Mouse (Mus musculus) testis, adult 2 months (tissue): ENCODE measurements around the gene Opcml. TPM values are rescaled to one million over a fixed set of nuclear protein-coding genes. Genes with fewer than 3 reads are reported as not detected.
A peak's percentile ranks its signal among the peaks of the same experiment; 100 is the strongest.

Experiments used
- H3K27ac ChIP-seq: fragments of 200-500 bp; 2 replicates; pipeline ENCODE4 v1.5.1; 2012; ENCODE audit warnings: low read depth, low read length; ENCODE audit not compliant: control insufficient read depth, insufficient read depth
- H3K27me3 ChIP-seq: fragments of 200-500 bp; 2 replicates; pipeline ENCODE4 v1.6.1; 2012; ENCODE audit warnings: mild to moderate bottlenecking, low read length, moderate library complexity; ENCODE audit not compliant: control insufficient read depth, insufficient read depth
- H3K36me3 ChIP-seq: fragments of 200-500 bp; 2 replicates; pipeline ENCODE4 v1.6.1; 2012; ENCODE audit warnings: mild to moderate bottlenecking, low read length; ENCODE audit not compliant: control insufficient read depth, insufficient read depth
- H3K4me1 ChIP-seq: fragments of 200-500 bp; 2 replicates; pipeline ENCODE4 v1.6.1; 2012; ENCODE audit warnings: low read length; ENCODE audit not compliant: control insufficient read depth, insufficient read depth
- H3K4me3 ChIP-seq: fragments of 200-500 bp; 2 replicates; pipeline ENCODE4 v1.5.1; 2012; ENCODE audit warnings: low read depth, mild to moderate bottlenecking, low read length, moderate library complexity, mixed read lengths; ENCODE audit not compliant: control insufficient read depth
- CTCF ChIP-seq: fragments of 200-500 bp; IDR thresholded peaks from 2 replicates; pipeline ENCODE4 v1.5.1; 2012; ENCODE audit warnings: low read depth, mild to moderate bottlenecking, inconsistent platforms, low read length, moderate library complexity; ENCODE audit not compliant: control insufficient read depth, insufficient read depth, insufficient replicate concordance
- POLR2A ChIP-seq: fragments of 200-500 bp; IDR thresholded peaks from 2 replicates; pipeline ENCODE4 v1.6.1; 2012; ENCODE audit warnings: low read depth, mild to moderate bottlenecking, inconsistent platforms, low read length, moderate library complexity; ENCODE audit not compliant: control insufficient read depth
- polyA plus RNA-seq: library from polyadenylated mRNA; depleted of rRNA; stranded (reverse); fragments of >200 nt; gene quantifications from 2 replicates; pipeline ENCODE4 v1.2.3, GENCODE M21; 2012

The Opcml gene
- polyA plus RNA-seq, 1 experiment: 0.62 TPM

DNA sequence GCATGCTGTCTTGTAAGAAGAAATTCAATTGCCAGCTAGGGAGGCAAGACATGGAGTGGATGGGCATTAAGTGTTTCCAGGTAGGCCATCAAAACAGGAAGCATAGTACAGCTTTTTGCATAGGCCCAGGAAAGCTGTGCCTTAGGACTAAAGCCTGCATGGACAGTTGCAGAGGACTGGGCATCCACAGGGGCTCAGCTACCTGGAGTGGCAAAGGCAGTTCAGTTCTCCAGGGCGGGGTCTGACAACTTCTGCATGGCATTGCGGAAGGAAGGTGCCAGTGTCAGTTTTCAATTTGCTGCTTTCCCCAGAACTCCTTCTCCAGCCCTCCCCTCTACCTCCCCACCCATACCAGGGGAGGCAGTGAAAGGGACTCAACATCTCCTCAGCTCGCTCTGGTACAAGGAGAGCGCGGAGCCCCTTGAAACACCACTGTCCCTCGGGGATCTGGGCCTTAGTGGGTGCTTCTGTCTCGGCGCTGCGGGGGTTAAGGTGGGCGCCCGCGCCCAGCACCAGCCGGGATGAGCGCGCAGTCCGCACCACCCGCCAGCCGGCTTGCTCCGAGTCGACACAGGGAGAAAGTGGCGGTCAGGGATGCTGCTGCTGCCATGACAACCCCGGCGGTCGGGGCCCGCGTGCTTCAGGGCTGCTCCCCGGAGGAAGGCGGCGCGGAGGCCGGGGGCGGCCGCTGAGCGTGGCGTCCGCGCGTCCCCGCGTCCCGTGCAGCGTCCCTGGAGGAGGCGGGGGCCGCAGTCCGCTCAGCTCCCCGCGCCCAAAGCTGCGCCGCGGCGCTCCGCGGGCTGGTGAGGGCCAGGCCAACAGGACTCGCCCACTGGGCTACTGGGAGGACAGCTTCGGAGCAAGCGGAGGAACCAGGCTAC, 612.4 kb downstream of the Opcml start:
- H3K27me3 ChIP-seq: no peaks in the 10 kb centered on the region
- H3K4me1 ChIP-seq: peaks cover 12% of the 10 kb centered on the region
- no peaks in the 10 kb centered on the region for H3K36me3 ChIP-seq
- no peak for TF ChIP-seq CTCF
- no peak for TF ChIP-seq POLR2A
- no peak overlapping the region for H3K27ac ChIP-seq
- H3K4me3 ChIP-seq: peak overlapping the region; percentile 68

DNA sequence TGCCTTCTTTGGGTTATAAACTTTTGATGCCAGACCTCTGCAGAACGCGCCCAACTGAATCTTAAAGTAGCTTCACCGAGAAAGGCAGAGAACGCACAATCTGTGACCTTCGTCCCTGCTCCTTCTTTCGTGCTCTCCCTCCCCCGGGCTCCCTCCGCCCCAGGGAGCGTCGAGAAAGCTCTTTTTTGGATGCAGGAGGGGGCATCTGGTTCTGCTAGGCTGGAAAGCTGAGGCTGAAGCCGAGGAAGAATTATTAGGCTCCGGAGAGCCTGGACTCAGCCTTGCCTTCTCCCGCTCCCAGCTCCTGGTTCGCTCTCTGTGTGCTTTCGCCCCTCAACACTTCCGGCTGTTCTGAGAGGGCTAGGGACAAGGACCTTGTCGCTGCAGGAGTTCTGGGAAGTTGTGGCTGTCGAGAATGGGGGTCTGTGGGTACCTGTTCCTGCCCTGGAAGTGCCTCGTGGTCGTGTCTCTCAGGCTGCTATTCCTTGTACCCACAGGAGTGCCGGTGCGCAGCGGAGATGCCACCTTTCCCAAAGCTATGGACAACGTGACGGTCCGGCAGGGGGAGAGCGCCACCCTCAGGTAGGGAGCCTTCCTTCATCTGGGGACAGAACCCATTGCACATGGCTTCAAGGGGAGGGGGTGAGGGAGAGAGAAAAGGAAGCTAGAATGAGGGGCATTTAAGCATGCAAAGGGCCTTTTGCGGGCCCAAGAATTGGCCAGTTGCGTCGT, 613.4 kb downstream of the Opcml start:
- Histone ChIP-seq H3K27me3 (no peaks in the 10 kb centered on the region), H3K4me1 (peaks cover 12% of the 10 kb centered on the region), H3K4me3 (peak overlapping the region; percentile 36), H3K36me3 (no peaks in the 10 kb centered on the region), H3K27ac (no peak overlapping the region)
- no peak for TF ChIP-seq POLR2A
- TF ChIP-seq CTCF: peak; percentile 38; the same call in 1 of the 2 replicates

DNA sequence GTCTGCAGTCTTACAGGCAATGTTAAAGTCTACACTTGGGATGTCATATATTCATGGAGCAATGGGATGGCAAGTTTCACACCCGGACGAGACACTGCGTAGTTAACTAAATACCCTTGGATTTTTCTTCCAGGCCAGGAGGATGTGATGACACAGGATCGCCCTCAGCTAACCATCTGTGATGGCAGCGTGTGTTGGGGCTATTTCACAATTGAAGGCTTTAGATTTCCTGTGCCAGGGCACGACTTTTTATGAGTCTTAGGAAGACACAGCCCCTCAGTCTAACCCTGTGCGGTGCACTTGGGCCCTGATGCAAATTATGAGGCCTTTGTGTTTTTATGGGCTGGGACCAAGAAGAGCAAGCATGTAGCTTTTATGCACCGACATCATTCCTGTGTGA, 614.0 kb downstream of the Opcml start:
- Histone ChIP-seq H3K27me3 (no peaks in the 10 kb centered on the region), H3K4me1 (peaks cover 12% of the 10 kb centered on the region), H3K27ac (no peak overlapping the region), H3K36me3 (no peaks in the 10 kb centered on the region), H3K4me3 (no peak overlapping the region)
- TF ChIP-seq CTCF (no peak), POLR2A (no peak)

DNA sequence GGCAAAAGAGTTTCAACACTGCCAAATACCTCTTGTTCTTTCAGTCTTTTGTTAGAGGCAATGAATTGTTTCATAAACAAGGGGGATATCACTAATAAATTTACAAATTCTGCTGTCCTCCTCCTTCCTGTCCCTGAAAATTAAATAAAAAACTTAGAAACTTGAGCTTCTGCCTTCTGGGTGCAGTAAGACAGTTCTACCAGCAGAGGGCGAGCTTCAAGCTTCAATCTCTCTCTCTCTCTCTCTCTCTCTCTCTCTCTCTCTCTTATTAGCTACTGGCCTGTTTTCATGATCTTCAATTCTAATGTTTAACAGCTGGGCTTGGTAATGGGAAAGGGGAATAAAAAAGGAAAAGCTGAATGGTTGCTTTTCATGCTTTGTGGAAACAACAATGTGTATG, 615.2 kb downstream of the Opcml start:
- no peak for TF ChIP-seq POLR2A
- TF ChIP-seq CTCF: no peak
- H3K4me1 ChIP-seq: peaks cover 12% of the 10 kb centered on the region
- H3K36me3 ChIP-seq: no peaks in the 10 kb centered on the region
- no peak overlapping the region for H3K4me3 ChIP-seq
- H3K27ac ChIP-seq: no peak overlapping the region
- no peaks in the 10 kb centered on the region for H3K27me3 ChIP-seq

DNA sequence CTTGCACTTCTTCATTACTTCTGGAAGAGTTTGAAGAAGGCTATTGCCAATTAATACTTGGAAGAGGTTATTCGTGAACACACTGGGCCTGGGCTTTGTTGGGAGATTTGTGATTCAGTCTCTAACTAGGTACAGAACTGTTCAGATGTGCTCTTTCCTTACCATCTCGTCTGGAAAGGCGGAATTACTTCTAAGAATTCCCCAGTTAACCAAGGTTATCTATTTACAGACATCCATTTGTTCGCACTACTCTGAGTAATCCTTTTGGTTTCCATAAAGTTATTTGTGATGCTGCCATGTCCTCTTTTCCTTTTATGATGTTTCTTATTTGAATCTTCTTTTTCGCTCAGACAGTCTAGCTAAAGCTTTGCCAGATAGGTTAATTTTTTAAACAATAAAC, 630.2 kb downstream of the Opcml start:
- TF ChIP-seq POLR2A (no peak), CTCF (no peak)
- Histone ChIP-seq H3K4me1 (no peaks in the 10 kb centered on the region), H3K4me3 (no peak overlapping the region), H3K36me3 (no peaks in the 10 kb centered on the region), H3K27ac (no peak overlapping the region), H3K27me3 (no peaks in the 10 kb centered on the region)

DNA sequence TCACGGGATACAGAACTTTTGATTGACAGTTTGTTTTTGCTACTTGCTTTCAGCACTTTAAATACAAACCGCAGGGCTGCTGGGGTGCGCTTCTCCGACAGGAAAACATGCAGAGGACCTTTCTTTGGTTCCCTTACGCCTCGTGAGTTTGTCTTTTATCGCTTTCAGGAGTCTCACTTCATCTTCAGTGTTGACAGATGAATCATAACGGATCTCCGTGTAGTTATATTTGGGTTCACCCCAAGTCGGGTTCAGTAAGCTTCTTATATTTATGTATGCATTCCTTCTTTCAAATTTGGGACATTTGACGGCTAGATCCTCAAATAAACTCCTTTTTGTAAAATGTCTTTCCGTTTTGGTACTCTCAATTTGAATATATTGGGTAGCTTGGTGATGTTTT, 632.8 kb downstream of the Opcml start:
- H3K4me1 ChIP-seq: no peaks in the 10 kb centered on the region
- no peak overlapping the region for H3K27ac ChIP-seq
- no peaks in the 10 kb centered on the region for H3K36me3 ChIP-seq
- TF ChIP-seq CTCF: no peak
- TF ChIP-seq POLR2A: no peak
- no peak overlapping the region for H3K4me3 ChIP-seq
- H3K27me3 ChIP-seq: no peaks in the 10 kb centered on the region

DNA sequence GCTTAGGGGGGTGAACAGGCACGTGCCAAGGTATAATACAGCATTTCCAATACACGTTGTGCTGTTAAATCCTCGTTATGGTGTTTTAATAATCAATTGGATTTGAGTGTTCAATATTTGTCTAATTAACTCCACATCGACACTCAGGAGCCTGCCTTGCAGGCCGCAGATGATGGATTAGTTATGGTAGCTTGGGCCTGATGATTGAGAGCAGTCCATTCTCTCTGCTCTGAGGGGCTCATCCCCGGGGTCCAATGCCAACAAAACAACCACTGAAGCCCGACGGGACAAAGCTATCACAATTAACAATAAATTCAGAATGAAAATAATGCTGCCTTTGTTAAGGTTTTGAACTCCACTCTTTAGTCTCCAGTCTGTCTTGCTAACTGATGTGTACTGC, 641.6 kb downstream of the Opcml start:
- no peaks in the 10 kb centered on the region for H3K27me3 ChIP-seq

More for the DNA sequence above, 641.6 kb downstream of the Opcml start:
- TF ChIP-seq CTCF (no peak), POLR2A (no peak)
- Histone ChIP-seq H3K27ac (no peak overlapping the region), H3K36me3 (no peaks in the 10 kb centered on the region), H3K4me1 (no peaks in the 10 kb centered on the region), H3K4me3 (no peak overlapping the region)
